Mouse (Mus musculus) forebrain, embryonic 11.5 days (tissue): ENCODE results near the gene Gm10134. TPM values are rescaled to one million over a fixed set of nuclear protein-coding genes. Genes with fewer than 3 reads are reported as not detected.
A peak's percentile ranks its signal among the peaks of the same experiment; 100 is the strongest.

ENCODE experiments used
- ATAC-seq: fragments of 200-750 bp; cut with Nextera tagmentation; replicated peaks from 2 replicates; pipeline ENCODE4 v1.8.0; 2017; ENCODE audit warnings: moderate TSS enrichment; ENCODE audit not compliant: low FRiP score
- DNase-seq: peaks from one replicate; pipeline ENCODE4 v3.0.0-alpha.2; 2017; ENCODE audit warnings: low spot score
- H3K27ac ChIP-seq: fragments of 300-500 bp; sonication (generic); 2 replicates; pipeline ENCODE4 v1.5.1; 2014; ENCODE audit warnings: low read depth, low read length
- H3K27me3 ChIP-seq: fragments of 300-500 bp; sonication (generic); 2 replicates; pipeline ENCODE4 v1.6.1; 2014; ENCODE audit warnings: mild to moderate bottlenecking, low read length, mixed read lengths; ENCODE audit not compliant: control insufficient read depth, insufficient read depth
- H3K36me3 ChIP-seq: fragments of 300-500 bp; sonication (generic); 2 replicates; pipeline ENCODE4 v1.6.1; 2014; ENCODE audit warnings: mild to moderate bottlenecking, low read length, moderate library complexity, mixed read lengths; ENCODE audit not compliant: control insufficient read depth, insufficient read depth
- H3K4me1 ChIP-seq: fragments of 300-500 bp; sonication (generic); replicated peaks from 2 replicates; pipeline ENCODE4 v1.6.1; 2014; ENCODE audit warnings: low read length, mixed read lengths; ENCODE audit not compliant: control insufficient read depth, insufficient read depth
- H3K4me2 ChIP-seq: fragments of 300-500 bp; sonication (generic); 2 replicates; pipeline ENCODE4 v1.6.1; 2014; ENCODE audit warnings: low read depth, mild to moderate bottlenecking, low read length, moderate library complexity, mixed read lengths; ENCODE audit not compliant: severe bottlenecking
- H3K4me3 ChIP-seq: fragments of 300-500 bp; sonication (generic); 2 replicates; pipeline ENCODE4 v1.5.1; 2014; ENCODE audit warnings: low read depth, low read length
- H3K9ac ChIP-seq: fragments of 300-500 bp; sonication (generic); 2 replicates; pipeline ENCODE4 v1.6.1; 2014; ENCODE audit warnings: low read length
- H3K9me3 ChIP-seq: fragments of 300-500 bp; sonication (generic); 2 replicates; pipeline ENCODE4 v1.6.1; 2016; ENCODE audit warnings: low read length, mixed read lengths; ENCODE audit not compliant: control insufficient read depth
- WGBS: fragments of 180-500 bp; shearing (Covaris S2); extraction: QIAGEN DNeasy Blood & Tissue Kit; methylation state at CpG from one replicate; pipeline ENCODE4 v1.1.7; 2014; 5-methylcytosine and 5-hydroxymethylcytosine counted together
- polyA plus RNA-seq: library from polyadenylated mRNA; unstranded; fragments of >200 nt; fragmentation: Nextera tagmentation; extraction: Ambion mirVana; gene quantifications from 2 replicates; pipeline ENCODE4 v1.2.1, GENCODE M21; 2014

Gm10134 gene
- polyA plus RNA-seq, 1 experiment from 2014 or later: not detected

GRCm38 (mm10) chr2:28513431-28514370 is 7.8 kb downstream of the Gm10134 start:
- peak; percentile 68 for DNase-seq
- peak; percentile 56 for ATAC-seq
- WGBS: 6% methylated on average over 47 of the region's 47 CpGs
- Histone ChIP-seq H3K27me3 (no peaks in the 10 kb centered on the region), H3K9ac (peak overlapping the region; percentile 95), H3K27ac (peak overlapping the region; percentile 53), H3K4me1 (peaks cover 2% of the 10 kb centered on the region; the same call in 1 of the 2 replicates), H3K4me2 (peak overlapping the region; percentile 97), H3K36me3 (no peaks in the 10 kb centered on the region), H3K9me3 (no peaks in the 10 kb centered on the region), H3K4me3 (peak overlapping the region; percentile 75)

GRCm38 (mm10) chr2:28514489-28514888 is 8.6 kb downstream of the Gm10134 start:
- Histone ChIP-seq H3K4me3 (peak overlapping the region; percentile 75), H3K4me2 (peak overlapping the region; percentile 97), H3K9me3 (no peaks in the 10 kb centered on the region), H3K27ac (no peak overlapping the region), H3K4me1 (peaks cover 2% of the 10 kb centered on the region; the same call in 1 of the 2 replicates), H3K27me3 (no peaks in the 10 kb centered on the region), H3K36me3 (no peaks in the 10 kb centered on the region), H3K9ac (peak overlapping the region; percentile 95; the same call in 1 of the 2 replicates)
- 22% methylated on average over 5 of the region's 5 CpGs for WGBS
- peak; percentile 93 for DNase-seq
- ATAC-seq: no peak

GRCm38 (mm10) chr2:28517206-28517909 is 11.5 kb downstream of the Gm10134 start:
- DNase-seq (peak; percentile 80), ATAC-seq (no peak)
- H3K27me3 ChIP-seq: no peaks in the 10 kb centered on the region
- 44% methylated on average over 5 of the region's 5 CpGs for WGBS
- no peaks in the 10 kb centered on the region for H3K36me3 ChIP-seq
- no peak overlapping the region for H3K4me2 ChIP-seq
- no peak overlapping the region for H3K9ac ChIP-seq
- H3K4me1 ChIP-seq: peaks cover 2% of the 10 kb centered on the region; the same call in 1 of the 2 replicates
- H3K4me3 ChIP-seq: no peak overlapping the region
- no peaks in the 10 kb centered on the region for H3K9me3 ChIP-seq
- H3K27ac ChIP-seq: no peak overlapping the region

- H3K9ac ChIP-seq: no peak overlapping the region
- no peak overlapping the region for H3K4me3 ChIP-seq
- H3K27me3 ChIP-seq: no peaks in the 10 kb centered on the region
- peaks cover 2% of the 10 kb centered on the region; the same call in 1 of the 2 replicates for H3K4me1 ChIP-seq
- H3K4me2 ChIP-seq: no peak overlapping the region
- H3K27ac ChIP-seq: no peak overlapping the region
- H3K9me3 ChIP-seq: no peaks in the 10 kb centered on the region
- ATAC-seq: no peak
- H3K36me3 ChIP-seq: no peaks in the 10 kb centered on the region
- 27% methylated on average over 2 of the region's 2 CpGs for WGBS
- no peak for DNase-seq
Observed at GRCm38 (mm10) chr2:28518231-28518630, 12.3 kb downstream of the Gm10134 start.

GRCm38 (mm10) chr2:28520581-28520980 is 14.7 kb downstream of the Gm10134 start:
- Histone ChIP-seq H3K27me3 (no peaks in the 10 kb centered on the region), H3K4me3 (no peak overlapping the region), H3K4me2 (no peak overlapping the region), H3K36me3 (no peaks in the 10 kb centered on the region), H3K9ac (no peak overlapping the region), H3K9me3 (no peaks in the 10 kb centered on the region), H3K4me1 (peaks cover 14% of the 10 kb centered on the region; the same call in 1 of the 2 replicates), H3K27ac (no peak overlapping the region)
- ATAC-seq (no peak), DNase-seq (no peak)
- WGBS: 71% methylated on average over 5 of the region's 5 CpGs

- Histone ChIP-seq H3K4me3 (no peak overlapping the region), H3K4me1 (peaks cover 22% of the 10 kb centered on the region; the same call in 1 of the 2 replicates)
- 77% methylated on average over 6 of the region's 6 CpGs for WGBS
Observed at GRCm38 (mm10) chr2:28521571-28522151, 15.8 kb downstream of the Gm10134 start.

GRCm38 (mm10) chr2:28522166-28522565 is 16.3 kb downstream of the Gm10134 start:
- DNase-seq (no peak), ATAC-seq (no peak)
- Histone ChIP-seq H3K9ac (no peak overlapping the region), H3K4me3 (no peak overlapping the region), H3K27ac (no peak overlapping the region), H3K27me3 (no peaks in the 10 kb centered on the region), H3K4me2 (no peak overlapping the region), H3K4me1 (peaks cover 22% of the 10 kb centered on the region; the same call in 1 of the 2 replicates), H3K36me3 (no peaks in the 10 kb centered on the region), H3K9me3 (no peaks in the 10 kb centered on the region)
- WGBS: 86% methylated on average over 4 of the region's 4 CpGs

More at GRCm38 (mm10) chr2:28521571-28522151, 15.8 kb downstream of the Gm10134 start:
- Histone ChIP-seq H3K27me3 (no peaks in the 10 kb centered on the region), H3K4me2 (no peak overlapping the region), H3K9me3 (no peaks in the 10 kb centered on the region), H3K36me3 (no peaks in the 10 kb centered on the region), H3K9ac (no peak overlapping the region), H3K27ac (no peak overlapping the region; the same call in 1 of the 2 replicates)
- ATAC-seq: no peak
- no peak for DNase-seq

- Histone ChIP-seq H3K9me3 (no peaks in the 10 kb centered on the region), H3K27me3 (no peaks in the 10 kb centered on the region), H3K4me1 (peaks cover 20% of the 10 kb centered on the region; the same call in 1 of the 2 replicates), H3K9ac (no peak overlapping the region), H3K27ac (peak overlapping the region; percentile 51; the same call in 1 of the 2 replicates), H3K4me3 (no peak overlapping the region), H3K4me2 (no peak overlapping the region), H3K36me3 (no peaks in the 10 kb centered on the region)
- peak; percentile 70 for DNase-seq
- WGBS: 5% methylated on average over 5 of the region's 5 CpGs
- peak; percentile 57 for ATAC-seq
Observed at GRCm38 (mm10) chr2:28523643-28524117, 17.8 kb downstream of the Gm10134 start.
